Mouse (Mus musculus) granulocyte monocyte progenitor cell, adult 5-6 weeks (primary cell): ENCODE measurements around the gene Prkci. TPM values are rescaled to one million over a fixed set of nuclear protein-coding genes. Genes with fewer than 3 reads are reported as not detected.

Source experiments
- ATAC-seq: replicated peaks from 2 replicates; pipeline ENCODE4 v1.8.0; 2016; ENCODE audit warnings: mild to moderate bottlenecking, moderate TSS enrichment, inconsistent platforms; ENCODE audit not compliant: poor library complexity, severe bottlenecking
- total RNA-seq, 2 experiments: library from RNA; stranded (forward) in 1 of 2; stranded (reverse) in 1 of 2; fragments of 200-712, 200-1000 nt in 1 of 2; fragments of >200 nt in 1 of 2; fragmentation: Nextera tagmentation in 1 of 2; gene quantifications; 2 replicates each; pipeline ENCODE4 v1.2.3; 2014 to 2017

Gene Prkci
- total RNA-seq, 2 experiments from 2014 or later, result 12.8 to 19.6 TPM

GRCm38 (mm10) chr3:31080791-31081502, 85.4 kb downstream of the Prkci start:
- no peak for ATAC-seq

- ATAC-seq, result no peak
Measured at GRCm38 (mm10) chr3:31082838-31083506, 87.4 kb downstream of the Prkci start.

GRCm38 (mm10) chr3:31083507-31084245, 88.1 kb downstream of the Prkci start:
- ATAC-seq, result peak; percentile 100

- ATAC-seq, result no peak
Measured at GRCm38 (mm10) chr3:31085000-31085399, 89.5 kb downstream of the Prkci start.

- ATAC-seq, result no peak
Measured at GRCm38 (mm10) chr3:31088789-31089775, 93.5 kb downstream of the Prkci start.

GRCm38 (mm10) chr3:31089956-31090355, 94.4 kb downstream of the Prkci start:
- peak; percentile 13; the same call in 1 of the 2 replicates for ATAC-seq

- ATAC-seq, result no peak
Measured at GRCm38 (mm10) chr3:31093196-31093595, 97.6 kb downstream of the Prkci start.

GRCm38 (mm10) chr3:31093627-31094351, 98.2 kb downstream of the Prkci start:
- ATAC-seq, result peak; percentile 55

- peak; percentile 65 for ATAC-seq
Measured at GRCm38 (mm10) chr3:31094531-31095178, 99.1 kb downstream of the Prkci start, which contains the start of gene Skil. Skil (plus strand) TSS chr3:31095058.

- no peak for ATAC-seq
Measured at GRCm38 (mm10) chr3:31095179-31095490, 99.6 kb downstream of the Prkci start.

- ATAC-seq, result peak; percentile 31
Measured at GRCm38 (mm10) chr3:31095491-31096154, 100.1 kb downstream of the Prkci start.

- ATAC-seq, result no peak
Measured at GRCm38 (mm10) chr3:31096155-31097101, 100.9 kb downstream of the Prkci start.

- ATAC-seq, result no peak
Measured at GRCm38 (mm10) chr3:31097102-31097720, 101.7 kb downstream of the Prkci start.

GRCm38 (mm10) chr3:31097976-31098375, 102.4 kb downstream of the Prkci start:
- no peak for ATAC-seq

GRCm38 (mm10) chr3:31098556-31098955, 103.0 kb downstream of the Prkci start:
- no peak for ATAC-seq

GRCm38 (mm10) chr3:31100026-31100425, 104.5 kb downstream of the Prkci start:
- no peak for ATAC-seq

GRCm38 (mm10) chr3:31100802-31101201, 105.3 kb downstream of the Prkci start:
- no peak for ATAC-seq
